Mouse (Mus musculus) MEL (cell line): ENCODE data around the gene Znrf1. TPM values are rescaled to one million over a fixed set of nuclear protein-coding genes. Genes with fewer than 3 reads are reported as not detected.

Source experiments
- DNase-seq: peaks from one replicate; pipeline ENCODE4 v3.0.0; 2011; ENCODE audit warnings: low read depth, low spot score
- H3K27ac ChIP-seq: 2 replicates; pipeline ENCODE4 v1.5.1; 2012; ENCODE audit warnings: low read depth, mild to moderate bottlenecking, control low read depth, low read length, moderate library complexity; ENCODE audit not compliant: control insufficient read depth
- H3K27me3 ChIP-seq, 2 experiments: fragments of 150-350 bp in 1 of 2; sonication (generic) in 1 of 2; 2 replicates each; pipeline ENCODE4 v1.6.1; 2012; ENCODE audit warnings: low read length in 2 of 2, mild to moderate bottlenecking in 2 of 2, improper control_type of control experiment in 1 of 2, moderate library complexity in 1 of 2; ENCODE audit not compliant: insufficient read depth in 2 of 2, control insufficient read depth in 1 of 2
- H3K36me3 ChIP-seq, 2 experiments: 2 replicates each; pipeline ENCODE4 v1.6.1; 2012 to 2014; ENCODE audit warnings: low read length in 2 of 2, improper control_type of control experiment in 1 of 2, inconsistent platforms in 1 of 2, mild to moderate bottlenecking in 1 of 2; ENCODE audit not compliant: insufficient read depth in 2 of 2, control insufficient read depth in 1 of 2
- H3K4me1 ChIP-seq, 2 experiments: fragments of 150-350 bp in 1 of 2; sonication (generic) in 1 of 2; 2 replicates each; pipeline ENCODE4 v1.6.1; 2012; ENCODE audit warnings: low read length in 2 of 2, improper control_type of control experiment in 1 of 2, mild to moderate bottlenecking in 1 of 2; ENCODE audit not compliant: insufficient read depth in 2 of 2, control insufficient read depth in 1 of 2
- H3K4me3 ChIP-seq, 2 experiments: fragments of 150-350 bp in 1 of 2; sonication (generic) in 1 of 2; 2 replicates each; pipeline ENCODE4 v1.5.1; 2012; ENCODE audit warnings: low read depth in 2 of 2, low read length in 2 of 2, mild to moderate bottlenecking in 2 of 2, moderate library complexity in 2 of 2, control low read depth in 1 of 2, improper control_type of control experiment in 1 of 2; ENCODE audit not compliant: control insufficient read depth in 1 of 2, insufficient read depth in 1 of 2
- H3K79me2 ChIP-seq: 2 replicates; pipeline ENCODE4 v1.6.1; 2012; ENCODE audit warnings: mild to moderate bottlenecking, low read length, moderate library complexity; ENCODE audit not compliant: control insufficient read depth, poor library complexity, insufficient read depth
- H3K9ac ChIP-seq: 2 replicates; pipeline ENCODE4 v1.6.1; 2012; ENCODE audit warnings: low read depth, mild to moderate bottlenecking, control low read depth, low read length, moderate library complexity; ENCODE audit not compliant: control insufficient read depth, poor library complexity, severe bottlenecking
- H3K9me3 ChIP-seq: fragments of 150-350 bp; sonication (generic); replicated peaks from 2 replicates; pipeline ENCODE4 v1.6.1; 2012; ENCODE audit warnings: mild to moderate bottlenecking, low read length, improper control_type of control experiment, moderate library complexity; ENCODE audit not compliant: insufficient read depth
- CHD1 ChIP-seq: IDR thresholded peaks from 2 replicates; pipeline ENCODE4 v1.6.1; 2012; ENCODE audit warnings: low read depth, mild to moderate bottlenecking, inconsistent platforms, low read length, improper control_type of control experiment
- CTCF ChIP-seq, 3 experiments: IDR thresholded peaks in 2 of 3; conservative IDR thresholded peaks in 1 of 3; 2 replicates each; pipeline ENCODE4 v1.5.1; 2011 to 2012; ENCODE audit warnings: low read length in 3 of 3, low read depth in 2 of 3, mild to moderate bottlenecking in 2 of 3, improper control_type of control experiment in 1 of 3, inconsistent platforms in 1 of 3, mixed read lengths in 1 of 3, moderate library complexity in 1 of 3; ENCODE audit not compliant: control insufficient read depth in 1 of 3, insufficient read depth in 1 of 3, poor library complexity in 1 of 3, severe bottlenecking in 1 of 3
- ELF1 ChIP-seq: IDR thresholded peaks from 2 replicates; pipeline ENCODE4 v1.6.1; 2014; ENCODE audit warnings: low read depth, mild to moderate bottlenecking, inconsistent platforms, low read length, improper control_type of control experiment, moderate library complexity
- EP300 ChIP-seq, 2 experiments: IDR thresholded peaks; 2 replicates each; pipeline ENCODE4 v1.6.1; 2011; ENCODE audit warnings: improper control_type of control experiment in 2 of 2, low read length in 2 of 2, low read depth in 1 of 2, mild to moderate bottlenecking in 1 of 2
- ETS1 ChIP-seq: IDR thresholded peaks from 2 replicates; pipeline ENCODE4 v1.6.1; 2012; ENCODE audit warnings: low read depth, mild to moderate bottlenecking, inconsistent platforms, low read length, improper control_type of control experiment, moderate library complexity
- GABPA ChIP-seq: IDR thresholded peaks from 2 replicates; pipeline ENCODE4 v1.6.1; 2012; ENCODE audit warnings: low read depth, mild to moderate bottlenecking, inconsistent platforms, low read length, improper control_type of control experiment, moderate library complexity
- GATA1 ChIP-seq: IDR thresholded peaks from 2 replicates; pipeline ENCODE4 v1.6.1; 2011; ENCODE audit warnings: low read depth, low read length, improper control_type of control experiment
- KAT2A ChIP-seq: conservative IDR thresholded peaks from 2 replicates; pipeline ENCODE4 v1.6.1; 2012; ENCODE audit warnings: low read depth, low read length, improper control_type of control experiment, inconsistent platforms
- MEF2A ChIP-seq: IDR thresholded peaks from 2 replicates; pipeline ENCODE4 v1.6.1; 2014; ENCODE audit warnings: low read depth, mild to moderate bottlenecking, inconsistent platforms, low read length, improper control_type of control experiment; ENCODE audit not compliant: poor library complexity, insufficient replicate concordance, severe bottlenecking; ENCODE audit errors: extremely low read depth
- MYB ChIP-seq: IDR thresholded peaks from 2 replicates; pipeline ENCODE4 v1.6.1; 2011; ENCODE audit warnings: mild to moderate bottlenecking, low read depth, low read length, improper control_type of control experiment
- NELFE ChIP-seq: IDR thresholded peaks from 2 replicates; pipeline ENCODE4 v1.6.1; 2011; ENCODE audit warnings: low read depth, low read length, improper control_type of control experiment
- POLR2AphosphoS2 ChIP-seq: IDR thresholded peaks from 2 replicates; pipeline ENCODE4 v1.6.1; 2011; ENCODE audit warnings: low read length, improper control_type of control experiment
- POLR2AphosphoS5 ChIP-seq: IDR thresholded peaks from 2 replicates; pipeline ENCODE4 v1.6.1; 2012; ENCODE audit warnings: low read depth, borderline replicate concordance, mild to moderate bottlenecking, inconsistent platforms, low read length, moderate library complexity, mixed read lengths
- RAD21 ChIP-seq: IDR thresholded peaks from 2 replicates; pipeline ENCODE4 v1.6.1; 2011; ENCODE audit warnings: mild to moderate bottlenecking, low read depth, low read length, improper control_type of control experiment
- TBP ChIP-seq: IDR thresholded peaks from 2 replicates; pipeline ENCODE4 v1.8.0; 2011; ENCODE audit warnings: low read depth, low read length, improper control_type of control experiment
- TCF12 ChIP-seq: IDR thresholded peaks from 2 replicates; pipeline ENCODE4 v1.6.1; 2014; ENCODE audit warnings: low read depth, mild to moderate bottlenecking, inconsistent platforms, low read length, improper control_type of control experiment, moderate library complexity
- ZNF384 ChIP-seq: IDR thresholded peaks from 2 replicates; pipeline ENCODE4 v1.6.1; 2012; ENCODE audit warnings: low read depth, mild to moderate bottlenecking, inconsistent platforms, low read length, improper control_type of control experiment
- polyA plus RNA-seq, 2 experiments: library from polyadenylated mRNA; stranded (reverse) in 1 of 2; unstranded in 1 of 2; fragments of >175 nt in 1 of 2; fragments of >200 nt in 1 of 2; gene quantifications; 2 replicates each; pipeline versions ENCODE4 v1.2.1 to v1.2.4; 2012; ENCODE audit warnings: low replicate concordance in 2 of 2, low read depth in 1 of 2; ENCODE audit not compliant: insufficient read length in 2 of 2, insufficient read depth in 1 of 2, missing spikeins in 1 of 2
- total RNA-seq: library from RNA; depleted of rRNA; stranded (reverse); fragments of 300-350 nt; gene quantifications from 2 replicates; pipeline ENCODE4 v1.2.3, GENCODE M21; 2012

The Znrf1 gene
- total and polyA plus RNA-seq, 3 experiments, result 18.4 to 36.0 TPM; not detected in 1

GRCm38 (mm10) chr8:111563075-111563474 lies 27.2 kb downstream of the Znrf1 start:
- peaks cover 6% of the 10 kb centered on the region for H3K79me2 ChIP-seq
- TF ChIP-seq ELF1 (no peak), ETS1 (peak; percentile 57; the same call in 1 of the 2 replicates), EP300 (IDR thresholded peaks at IDR 0.05; ENCODE audit: low read depth in 1 of 2, low read length in 2 of 2) (peak; percentile 28 to 44; a peak in 1 of 4 replicates), MEF2A (no peak), ZNF384 (peak; percentile 28; the same call in 1 of the 2 replicates), NELFE (no peak), GATA1 (peak; percentile 65), TBP (no peak), RAD21 (no peak), MYB (no peak), CHD1 (no peak)
- no peak overlapping the region for H3K9ac ChIP-seq
- peaks cover 43 to 48% of the 10 kb centered on the region in 2 experiments for H3K4me1 ChIP-seq
- peaks cover 0 to 53% of the 10 kb centered on the region in 2 experiments; a peak in 2 of 4 replicates for H3K36me3 ChIP-seq
- no peaks in the 10 kb centered on the region for H3K9me3 ChIP-seq
- peak overlapping the region; percentile 57 for H3K27ac ChIP-seq
- no peak overlapping the region for H3K4me3 ChIP-seq
- no peaks in the 10 kb centered on the region for H3K27me3 ChIP-seq
- peak; percentile 51 for DNase-seq

GRCm38 (mm10) chr8:111563687-111564086 lies 27.8 kb downstream of the Znrf1 start:
- no peak overlapping the region; the same call in none of the 2 replicates for H3K27ac ChIP-seq
- H3K4me1 ChIP-seq, result peaks cover 48 to 54% of the 10 kb centered on the region in 2 experiments
- no peaks in the 10 kb centered on the region for H3K9me3 ChIP-seq
- no peak for DNase-seq
- H3K9ac ChIP-seq, result no peak overlapping the region
- H3K27me3 ChIP-seq, result no peaks in the 10 kb centered on the region
- H3K79me2 ChIP-seq, result peaks cover 6% of the 10 kb centered on the region
- TF ChIP-seq POLR2AphosphoS5, result no peak
- no peak for TF ChIP-seq GABPA
- TF ChIP-seq TCF12, result no peak
- no peak for TF ChIP-seq KAT2A
- peak; percentile 62; the same call in 1 of the 2 replicates for TF ChIP-seq ETS1
- no peak for TF ChIP-seq POLR2AphosphoS2
- TF ChIP-seq CTCF (IDR thresholded peaks at IDR 0.05 in 2 of 3, conservative IDR thresholded peaks at IDR 0.05 in 1 of 3; ENCODE audit: control insufficient read depth in 1 of 3, insufficient read depth in 1 of 3, low read depth in 2 of 3, low read length in 3 of 3, poor library complexity in 1 of 3, severe bottlenecking in 1 of 3), result no peak
- no peak for TF ChIP-seq ELF1
- no peak overlapping the region for H3K4me3 ChIP-seq
- peaks cover 0 to 57% of the 10 kb centered on the region in 2 experiments; a peak in 2 of 4 replicates for H3K36me3 ChIP-seq
